Mouse (Mus musculus): ENCODE data around the gene Gm21972.

Gene Gm21972

DNA sequence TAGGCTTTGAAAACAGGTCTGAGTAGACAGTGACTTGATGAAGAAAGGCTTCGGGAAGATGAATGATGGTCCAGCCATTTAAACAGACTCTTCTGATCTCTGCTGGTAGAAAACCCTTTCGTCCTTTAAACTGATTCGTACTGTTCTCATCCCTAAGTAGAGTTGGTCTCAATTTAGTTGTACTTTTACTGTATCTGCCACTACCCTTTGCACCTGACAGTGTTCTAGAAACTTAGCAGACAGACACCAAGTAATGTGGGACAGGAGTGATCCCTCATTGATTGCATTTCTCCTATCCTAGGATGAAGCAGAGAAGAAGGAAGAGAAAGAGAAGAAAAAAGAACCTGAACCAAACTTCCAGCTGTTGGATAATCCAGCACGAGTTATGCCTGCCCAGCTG is at the start of gene Gm21972:
TSS of gene Gm21972 (plus strand) at position 301 of the 400 bp plus-strand sequence.
- DNase-seq, result no peak

DNA sequence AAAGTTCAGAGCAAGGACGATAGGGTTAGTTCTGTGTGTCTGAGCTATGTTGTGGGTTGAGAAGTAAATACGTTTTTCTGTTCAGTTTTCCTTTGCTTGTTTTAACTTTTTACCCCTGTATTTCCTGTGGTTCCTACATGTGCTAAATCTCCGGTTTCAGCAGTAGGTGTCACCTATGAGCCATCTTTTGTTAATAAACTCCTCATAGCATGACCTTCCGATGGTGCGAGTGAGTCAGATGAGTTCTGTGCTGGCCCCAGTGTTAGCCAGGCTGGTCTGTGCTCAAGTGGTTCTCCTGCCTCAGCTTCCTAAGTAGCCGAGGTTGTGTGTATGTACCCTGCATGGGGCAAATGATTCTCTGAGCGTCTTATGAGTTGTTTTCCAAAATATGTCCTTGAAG is 39.0 kb upstream of the Gm21972 start:
- DNase-seq, result no peak

DNA sequence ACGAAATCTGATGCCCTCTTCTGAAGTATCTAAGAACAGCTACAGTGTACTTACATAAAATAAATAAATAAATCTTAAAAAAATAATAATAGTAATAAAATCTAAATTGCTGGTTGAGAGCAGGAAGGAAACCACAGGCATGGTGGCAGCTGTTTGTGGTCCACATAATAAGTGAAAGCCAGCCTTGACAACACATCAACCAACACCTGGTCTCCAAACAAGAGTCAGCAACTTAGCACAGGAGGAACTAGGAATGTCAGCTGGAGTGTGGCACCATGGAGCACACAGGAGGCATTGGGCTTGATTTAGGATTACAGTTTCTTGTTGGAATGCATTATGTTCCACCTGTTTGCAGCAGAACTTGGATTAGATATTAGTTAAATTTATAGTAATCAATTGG is 28.4 kb upstream of the Gm21972 start:
- no peak for DNase-seq

DNA sequence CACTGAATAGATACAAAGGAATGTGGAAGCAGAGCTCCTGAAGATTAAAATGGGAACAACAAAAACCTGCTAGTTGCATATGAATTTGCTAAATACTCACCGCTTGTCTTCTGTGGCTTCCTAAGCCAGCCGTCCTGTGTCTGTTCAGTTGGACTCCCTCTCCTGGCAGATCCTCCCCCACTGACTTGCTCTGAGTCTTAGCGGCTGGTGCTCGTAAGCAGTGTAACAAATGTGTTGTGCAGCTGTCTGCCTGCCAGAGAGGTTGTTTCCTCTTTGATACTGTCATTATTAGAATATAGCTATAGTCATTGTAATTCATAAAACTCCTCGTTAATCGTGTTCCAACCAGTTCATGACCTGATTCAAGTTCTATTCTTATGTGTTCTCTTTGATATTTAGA is 21.7 kb upstream of the Gm21972 start, which contains the start of gene Htr2b:
TSS of gene Htr2b (minus strand) at position 192 of the 400 bp plus-strand sequence.
- peak; percentile 9 for DNase-seq

DNA sequence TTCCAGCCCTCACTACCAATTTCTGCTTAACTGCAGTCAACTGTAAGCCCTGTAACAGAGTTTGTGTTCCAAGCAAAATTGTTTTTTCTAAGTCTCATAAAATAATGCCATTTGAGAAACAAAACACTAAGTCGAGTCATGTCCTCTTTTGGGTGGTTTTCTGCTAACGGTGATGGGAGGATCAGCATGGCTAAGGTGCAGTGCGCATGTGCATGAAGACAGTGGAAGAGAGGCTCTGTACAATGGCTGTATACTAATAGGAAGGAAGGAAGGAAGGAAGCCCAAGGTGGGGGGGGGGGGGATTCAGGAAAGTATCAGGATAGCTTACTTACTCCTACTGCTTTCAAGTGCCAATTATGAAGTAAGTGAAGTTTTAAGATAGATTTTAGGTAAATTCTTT is 19.3 kb upstream of the Gm21972 start:
- DNase-seq, result no peak

DNA sequence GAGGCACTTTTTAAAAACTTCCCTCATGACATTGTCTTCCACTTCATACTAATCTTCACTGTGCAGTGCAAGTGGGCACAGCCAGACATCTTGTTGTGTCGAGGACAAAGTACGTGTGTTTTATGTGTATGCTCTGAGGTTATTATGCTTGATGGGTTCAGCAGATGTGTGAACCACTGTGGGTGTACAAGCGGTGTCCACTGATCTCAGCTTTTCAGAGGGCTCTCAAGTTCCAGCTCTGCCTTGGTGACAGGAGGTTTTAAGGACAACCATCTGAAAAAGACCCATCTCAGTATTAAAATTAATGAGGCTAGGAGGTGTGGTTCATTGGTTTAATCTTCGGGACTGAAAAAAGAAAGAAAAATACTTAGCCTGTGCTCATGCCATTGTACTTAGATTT is 13.9 kb upstream of the Gm21972 start:
- DNase-seq, result no peak

DNA sequence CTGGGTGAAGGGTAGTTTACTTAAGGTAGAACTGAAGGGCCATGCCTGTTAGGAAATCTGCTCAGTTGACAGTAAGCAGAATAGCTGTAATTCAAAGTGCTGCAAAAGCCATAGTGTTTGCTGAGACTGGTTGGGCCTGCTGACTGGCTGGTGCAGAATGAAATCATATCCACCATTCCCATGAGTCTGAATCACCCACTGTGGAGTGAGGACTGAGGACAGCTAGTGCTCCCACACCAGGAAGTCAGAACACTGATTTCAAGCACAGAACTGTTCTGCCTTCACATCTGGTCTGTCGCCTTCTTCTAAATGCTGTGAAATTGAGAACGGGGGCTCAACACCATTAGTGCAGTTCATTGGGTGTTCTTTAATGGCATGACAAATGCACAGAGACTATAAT is 7.4 kb upstream of the Gm21972 start:
- no peak for DNase-seq

DNA sequence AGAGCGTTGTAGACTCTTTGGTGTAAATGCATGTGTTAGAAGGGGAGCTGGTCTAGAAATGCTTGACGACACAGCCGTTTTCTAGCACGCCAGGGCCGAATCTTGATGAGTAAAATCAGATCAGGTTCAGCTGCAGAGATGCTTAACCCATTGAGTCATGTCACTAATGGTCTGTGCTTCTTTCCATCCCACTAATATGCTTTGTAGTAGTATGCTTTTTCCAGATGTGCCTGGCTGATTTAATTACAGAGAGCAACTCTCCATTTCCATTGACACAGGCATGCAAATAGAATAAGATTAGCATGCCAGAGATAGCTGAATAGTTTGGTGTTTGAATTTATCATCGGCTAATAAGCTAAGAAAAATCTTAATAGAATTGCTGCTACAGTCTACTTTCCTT is 1.9 kb downstream of the Gm21972 start:
- DNase-seq, result no peak

DNA sequence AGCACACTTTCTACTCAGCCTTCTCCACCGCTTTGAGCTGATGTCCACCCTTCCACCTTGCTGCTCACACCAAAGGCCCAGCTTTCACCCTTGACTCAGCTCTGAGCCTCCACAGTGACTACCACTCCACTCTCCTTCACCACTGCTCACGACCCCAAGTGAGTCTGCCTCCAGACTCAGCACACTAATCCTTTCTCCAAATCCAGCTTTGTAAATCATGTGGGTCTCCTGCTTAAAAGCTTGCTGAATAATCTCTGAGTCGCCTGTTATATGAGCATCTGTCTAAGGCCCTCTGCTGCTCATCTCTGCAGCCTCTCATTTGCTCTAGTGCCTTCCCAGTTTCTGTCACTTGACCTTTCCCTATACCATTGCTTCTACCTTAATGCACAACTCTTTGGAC is 7.6 kb downstream of the Gm21972 start:
- no peak for DNase-seq

DNA sequence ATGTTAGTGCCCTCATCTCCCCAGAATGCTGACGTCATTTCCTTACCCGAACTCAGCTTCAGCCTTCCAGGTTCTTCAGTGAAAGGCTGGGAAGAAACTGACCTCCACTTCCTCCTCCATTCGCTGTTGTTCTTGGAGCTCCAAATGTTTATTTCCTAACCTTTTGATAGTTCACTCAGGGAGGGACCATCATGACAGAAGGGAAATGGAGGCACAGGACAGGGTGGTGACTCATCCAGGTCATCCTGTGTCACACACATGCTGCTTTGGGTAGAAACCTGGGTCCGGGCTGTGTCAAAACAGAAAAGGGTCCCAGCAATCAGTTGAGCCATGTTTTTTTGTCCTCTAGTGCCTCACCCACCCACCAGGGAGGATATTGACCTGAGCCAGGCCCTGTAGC is 9.7 kb downstream of the Gm21972 start:
- no peak for DNase-seq

DNA sequence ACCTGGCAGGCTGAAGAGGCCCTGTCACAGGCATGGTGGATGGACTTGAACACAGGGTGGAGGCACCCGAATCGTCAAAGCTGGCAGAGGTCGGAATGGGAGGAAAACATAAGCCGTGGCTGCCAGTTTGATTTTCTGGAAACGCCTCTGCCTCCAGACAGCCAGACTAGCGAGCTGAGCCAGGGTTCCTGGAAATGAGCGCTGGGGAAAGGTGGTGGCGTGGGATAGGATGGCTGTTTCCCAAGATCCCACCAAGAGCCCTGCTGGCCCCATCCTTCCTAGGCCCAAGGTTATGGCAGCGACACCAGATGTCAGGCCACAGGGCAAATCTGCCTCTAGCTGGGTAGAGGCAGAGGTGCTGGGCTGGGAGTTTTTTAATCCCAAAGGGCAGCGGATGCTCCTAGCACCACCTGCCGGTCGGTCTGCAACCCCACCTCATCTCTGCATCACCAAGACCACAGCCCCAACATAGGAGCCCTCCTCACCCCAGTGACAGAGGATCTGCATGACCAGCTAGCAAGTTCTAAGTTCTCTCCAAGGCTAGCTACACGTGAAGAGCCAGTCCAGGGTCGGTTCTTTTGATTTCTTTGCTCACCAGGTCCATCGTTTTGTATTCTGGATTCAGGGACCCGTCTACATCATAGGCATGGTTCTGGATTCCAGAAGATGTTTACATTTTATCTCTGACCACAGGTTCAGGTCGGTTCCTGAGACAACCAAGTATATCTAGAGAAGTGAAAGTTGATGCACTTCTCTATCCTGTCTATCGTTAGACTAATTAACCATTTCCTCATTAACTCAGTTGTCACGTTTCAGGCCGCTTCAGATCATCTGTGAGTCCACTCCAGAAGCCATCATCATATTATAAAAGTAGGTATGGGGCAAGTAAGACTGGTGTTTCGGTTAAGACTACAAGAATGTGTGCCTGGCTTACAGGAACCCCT is 10.8 kb downstream of the Gm21972 start:
- no peak for DNase-seq

DNA sequence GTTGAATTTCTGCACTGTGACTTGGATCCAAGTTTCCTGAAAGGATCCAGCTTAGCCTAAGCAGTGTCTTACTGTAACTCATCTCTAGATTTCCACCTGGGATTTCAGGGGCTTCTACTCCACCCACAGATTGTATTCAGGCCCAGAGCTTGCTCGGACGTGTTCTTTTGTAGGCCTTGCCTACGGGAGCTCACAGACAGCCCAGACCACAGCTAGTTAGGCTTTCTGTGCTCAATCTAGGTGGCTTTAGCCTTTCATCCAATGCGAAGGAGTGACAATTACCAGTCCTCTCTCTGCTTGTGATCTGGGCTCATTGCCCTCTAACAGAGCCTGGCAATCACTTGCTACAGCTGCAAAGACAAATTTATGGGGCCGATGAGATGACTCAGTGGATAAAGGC is 12.9 kb downstream of the Gm21972 start:
- no peak for DNase-seq

DNA sequence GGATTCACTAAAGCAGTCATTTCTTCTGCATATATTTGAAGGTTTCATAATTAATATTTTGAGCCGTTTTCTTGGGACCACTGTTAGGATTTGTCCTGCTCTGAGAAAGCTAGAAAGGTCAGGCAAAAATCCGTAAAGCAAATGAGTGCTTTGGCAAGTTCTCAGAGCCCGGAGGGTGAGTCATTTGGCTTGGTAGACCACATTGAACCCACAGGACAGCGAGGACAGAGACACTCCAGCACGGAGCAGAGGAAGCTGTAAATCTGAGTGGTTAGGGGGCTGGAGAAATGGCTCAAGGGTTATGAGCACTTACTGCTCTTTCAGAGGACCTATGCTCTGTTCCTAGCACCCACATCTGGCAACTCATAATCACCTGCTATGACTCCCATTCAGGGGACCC is 14.1 kb downstream of the Gm21972 start:
- DNase-seq, result no peak

DNA sequence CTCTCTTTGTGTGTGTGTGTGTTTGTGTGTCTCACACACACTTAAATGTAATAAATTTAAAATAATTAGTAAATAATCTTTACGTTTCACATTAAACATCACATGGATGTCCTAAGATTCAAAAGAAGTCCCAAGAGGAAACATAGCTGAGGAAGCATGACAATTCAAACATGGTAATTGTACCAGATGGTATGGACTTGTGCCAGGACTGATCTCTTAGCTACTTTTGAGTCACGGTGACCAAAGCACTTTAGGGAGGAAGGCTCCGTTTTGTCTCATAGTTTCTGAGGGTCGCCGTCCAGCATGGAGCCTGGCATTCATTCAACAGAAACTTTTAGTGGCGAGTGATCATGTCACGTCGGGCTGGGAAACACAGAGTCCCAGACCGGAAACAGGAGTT is 14.7 kb downstream of the Gm21972 start:
- no peak for DNase-seq

DNA sequence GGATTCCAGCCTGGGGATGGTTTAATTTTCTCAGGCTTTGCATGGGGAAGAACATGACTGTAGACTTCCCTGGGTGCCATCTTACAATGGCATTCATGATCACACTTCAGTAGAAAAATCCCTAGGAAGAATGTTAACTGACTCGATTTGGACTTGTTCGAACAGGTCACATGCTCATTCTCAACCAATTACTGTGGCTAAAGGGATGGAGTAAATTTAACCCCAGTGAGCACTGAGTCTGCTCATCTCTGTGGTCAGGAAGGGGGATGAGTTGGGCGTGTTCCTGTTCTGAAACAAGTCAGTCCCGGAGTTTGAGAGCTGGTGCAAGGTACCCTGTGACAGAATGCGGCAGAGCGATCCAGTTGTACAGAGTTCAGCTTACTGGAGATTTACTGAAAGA is 17.5 kb downstream of the Gm21972 start:
- no peak for DNase-seq

DNA sequence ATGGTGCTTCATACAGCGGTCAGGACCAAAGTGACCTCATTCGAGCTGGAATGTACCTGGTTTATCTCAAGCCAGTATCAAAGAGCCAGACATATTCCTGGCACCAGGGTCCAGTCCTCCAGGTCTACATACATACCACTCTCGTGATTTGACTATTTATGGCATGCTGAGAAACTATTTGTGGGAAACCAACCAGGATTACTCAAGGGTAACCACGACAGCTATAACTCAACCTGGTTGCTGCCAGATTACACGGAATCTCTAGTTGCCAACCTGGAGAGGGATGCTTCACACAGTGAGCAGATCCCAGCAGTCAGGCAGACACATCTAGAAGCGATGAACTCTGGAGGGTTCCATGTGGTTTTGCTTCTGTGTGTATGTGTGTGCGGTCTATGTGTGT is 17.9 kb downstream of the Gm21972 start:
- no peak for DNase-seq

DNA sequence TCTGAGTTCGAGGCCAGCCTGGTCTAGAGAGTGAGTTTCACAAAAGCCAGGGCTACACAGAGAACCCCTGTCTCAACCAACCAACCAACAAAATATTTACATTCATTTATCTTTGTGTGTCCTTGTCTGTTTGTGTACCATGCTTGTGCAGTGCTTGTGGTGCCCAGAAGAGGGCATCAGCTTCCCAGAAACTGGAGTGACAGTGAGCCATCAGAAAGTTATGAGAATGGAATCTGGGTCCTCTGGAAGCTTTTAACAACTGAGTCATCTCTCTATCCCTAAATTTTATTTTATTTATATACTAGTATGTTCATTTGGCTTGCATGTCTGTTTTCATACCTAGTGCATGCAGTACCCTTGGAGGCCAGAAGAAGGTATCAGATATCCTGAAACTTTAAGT is 19.2 kb downstream of the Gm21972 start:
- no peak for DNase-seq

DNA sequence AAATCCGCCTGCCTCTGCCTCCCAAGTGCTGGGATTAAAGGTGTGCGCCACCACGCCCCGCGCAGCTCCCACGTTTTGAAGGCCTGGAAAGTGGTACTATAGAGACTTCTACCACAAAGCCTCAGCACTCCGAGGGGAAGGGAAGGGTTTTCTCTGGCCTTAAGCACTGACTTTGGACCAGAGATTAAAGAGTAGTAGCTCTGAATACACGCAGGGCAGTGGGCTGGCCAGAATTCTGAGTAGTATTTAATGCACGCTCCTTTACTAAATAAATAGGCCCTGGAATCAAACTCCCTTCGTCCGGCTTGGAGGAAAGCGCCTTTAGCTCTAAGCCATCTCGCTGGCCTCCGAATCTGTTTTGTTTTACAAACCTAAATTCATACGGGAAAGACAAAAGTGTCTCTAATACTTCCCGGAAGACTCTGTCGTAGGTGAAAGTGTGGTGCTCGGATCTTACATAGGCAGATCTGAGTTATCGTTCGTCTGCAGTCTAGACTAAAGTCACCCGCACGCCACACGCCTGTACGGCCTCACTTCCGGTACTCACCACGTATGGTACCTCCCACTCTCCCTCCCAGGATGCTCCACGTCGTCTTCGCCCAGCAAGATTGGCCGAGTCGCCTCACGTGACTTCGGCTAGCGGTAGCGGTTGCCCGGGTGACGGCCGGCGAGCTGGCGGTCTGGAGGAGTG is 20.8 kb downstream of the Gm21972 start, which contains the start of gene Armc9:
TSS of gene Armc9 (plus strand) at position 648 of the 691 bp plus-strand sequence.
- DNase-seq, result peak; percentile 95

DNA sequence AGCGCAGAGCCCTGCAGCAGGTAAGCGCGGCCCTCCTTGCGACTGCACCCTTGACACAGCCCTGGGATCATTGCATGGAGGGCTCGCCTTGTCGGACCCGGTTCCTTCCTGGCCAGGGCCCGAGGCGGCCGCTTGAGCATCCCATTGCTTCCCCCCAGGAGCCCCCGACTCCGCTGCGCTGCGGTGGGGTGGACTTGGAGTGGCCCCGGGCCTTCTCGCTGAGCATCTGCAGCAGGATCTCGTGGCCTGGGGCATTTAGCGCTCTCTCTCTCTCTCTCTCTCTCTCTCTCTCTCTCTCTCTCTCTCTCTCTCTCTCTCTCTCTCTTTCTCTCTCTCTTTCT is 21.4 kb downstream of the Gm21972 start:
- DNase-seq, result no peak

DNA sequence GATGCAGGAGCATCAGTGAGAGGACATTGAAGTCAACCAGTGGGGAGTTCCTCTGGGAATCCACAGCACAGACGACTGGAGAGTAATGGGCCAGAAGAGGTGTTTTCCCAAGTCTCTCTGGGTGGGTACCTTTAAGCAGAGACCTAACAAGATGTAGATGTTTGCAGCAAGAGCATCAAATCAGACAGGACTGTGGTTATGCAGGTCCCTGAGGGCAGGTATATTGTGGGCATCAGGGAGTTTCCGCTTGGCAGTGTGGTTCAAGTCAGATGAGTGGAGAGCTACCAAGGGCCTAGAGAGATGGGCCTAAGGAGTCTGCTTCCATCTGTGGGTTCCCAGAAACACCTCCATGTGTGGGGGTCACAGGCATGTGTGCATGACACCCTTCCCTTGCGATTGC is 22.6 kb downstream of the Gm21972 start:
- no peak for DNase-seq

DNA sequence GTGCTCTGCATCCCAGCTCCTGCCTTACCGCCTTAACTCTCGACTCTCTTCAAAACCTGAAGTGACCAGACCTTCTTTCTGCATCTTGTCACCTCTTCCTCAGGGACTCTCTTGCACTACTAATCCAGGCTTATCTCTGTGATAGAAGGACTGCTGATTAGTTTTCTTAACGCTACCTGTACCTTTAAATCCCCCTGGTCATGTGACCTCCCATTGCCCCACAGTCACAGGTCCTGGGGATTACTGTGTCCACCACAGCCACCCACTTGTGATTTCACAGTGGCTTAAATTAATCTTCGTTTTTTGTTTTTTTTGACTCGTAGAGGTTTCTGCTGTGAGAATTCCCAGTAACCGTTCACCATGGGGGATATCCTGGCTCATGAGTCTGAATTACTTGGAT is 23.2 kb downstream of the Gm21972 start:
- DNase-seq, result no peak

DNA sequence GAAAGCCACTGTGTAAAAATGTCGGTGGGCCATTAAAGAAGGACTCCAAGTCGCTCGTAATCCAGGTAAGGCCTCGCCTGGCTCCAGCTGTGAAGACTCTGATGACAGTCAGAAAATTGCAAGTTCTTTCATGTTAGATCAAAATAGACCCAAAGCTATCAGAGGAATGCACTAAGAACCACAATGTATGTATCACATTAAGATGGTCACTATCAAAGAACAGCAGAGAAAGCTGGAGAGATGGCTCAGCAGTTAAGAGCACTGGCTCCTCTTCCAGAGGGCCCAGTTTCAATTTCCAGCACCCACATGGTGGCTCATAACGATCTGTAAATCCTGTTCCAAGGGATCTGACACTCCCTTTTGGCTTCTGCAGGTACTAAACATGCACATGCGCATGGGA is 26.6 kb downstream of the Gm21972 start:
- no peak for DNase-seq

DNA sequence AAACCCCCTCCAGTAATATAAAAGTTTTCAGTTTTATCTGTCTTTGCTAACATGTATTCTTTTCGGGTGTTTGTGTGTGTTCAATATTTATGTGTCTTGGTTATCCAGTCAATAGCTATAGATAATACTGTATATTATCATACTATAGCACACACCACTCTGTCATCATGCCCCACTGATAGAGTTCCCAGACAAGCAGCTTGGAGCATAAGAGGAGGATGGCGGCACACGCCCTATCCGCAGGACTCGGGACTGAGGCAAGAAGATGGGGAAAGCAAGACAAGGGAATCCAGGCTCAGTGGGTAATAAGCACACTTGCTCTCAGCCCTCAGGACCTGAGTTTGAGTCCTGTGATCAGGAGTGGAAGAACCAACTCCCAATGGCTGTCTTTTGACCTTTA is 27.0 kb downstream of the Gm21972 start:
- no peak for DNase-seq

DNA sequence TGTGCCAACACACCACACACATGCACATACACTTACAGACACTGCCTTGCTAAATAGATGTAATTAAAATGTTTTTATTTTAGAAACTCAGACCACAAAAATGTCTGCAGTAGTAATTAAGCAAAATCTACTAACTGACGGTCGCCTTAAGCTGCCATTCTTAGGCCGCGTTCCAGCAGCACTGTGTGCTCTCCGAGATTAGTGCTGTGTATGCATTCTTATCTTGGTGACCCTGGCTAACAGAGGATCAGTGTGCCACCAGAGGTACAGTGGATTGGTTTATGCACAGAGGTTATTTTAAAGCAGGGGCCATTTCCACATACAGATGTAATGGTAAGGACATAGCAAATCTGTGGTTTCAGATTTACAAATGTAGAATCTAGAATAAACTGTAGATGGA is 27.6 kb downstream of the Gm21972 start:
- DNase-seq, result no peak

All from kidney, adult 11 months (tissue).